Comparison of ENCODE assay signal across 10 mouse cellular contexts in genomic region chr11:78116146-78116410, GRCm38 (mm10). TPM values are rescaled to one million over a fixed set of nuclear protein-coding genes. Genes with fewer than 3 reads are reported as not detected.
DNase-seq lines count a peak whose midpoint lies in the region; ATAC-seq lines count a peak whose summit lies in the region.
"Had no signal": no experiment of that assay in that cellular context is flagged by ENCODE, and none has a peak within 500 bp of the region (broad histone marks: within the 10 kb centered on the region; RNA-seq: fewer than 3 reads in every experiment).

No protein-coding gene starts in this region.

- H3K9ac ChIP-seq in heart, embryonic 16.5 days (ENCODE audit: low read length) = peak overlapping the region; percentile 83
- H3K9ac ChIP-seq in hindbrain, embryonic 15.5 days = peak overlapping the region; percentile 67
- peak overlapping the region; percentile 92 for H3K9ac ChIP-seq in midbrain, embryonic 16.5 days (ENCODE audit: low read depth, low read length)

- peak overlapping the region; percentile 91 for H3K4me2 ChIP-seq in heart, embryonic 16.5 days (ENCODE audit: low read depth, low read length)
- peak overlapping the region; percentile 79 for H3K4me2 ChIP-seq in hindbrain, embryonic 15.5 days
- H3K4me2 ChIP-seq in midbrain, embryonic 16.5 days (ENCODE audit: low read length) = peak overlapping the region; percentile 80

- peaks cover 39% of the 10 kb centered on the region for H3K4me1 ChIP-seq in heart, embryonic 16.5 days (ENCODE audit: control insufficient read depth, insufficient read depth, low read length)
- H3K4me1 ChIP-seq in brown adipose tissue, adult 24 weeks (ENCODE audit: control insufficient read depth, insufficient read depth, insufficient read length, low read length) = peaks cover 13% of the 10 kb centered on the region
- H3K4me1 ChIP-seq in hindbrain, embryonic 15.5 days (replicated peaks) = peaks cover 59% of the 10 kb centered on the region
- H3K4me1 ChIP-seq in midbrain, embryonic 16.5 days (ENCODE audit: control insufficient read depth, insufficient read depth, low read length) = peaks cover 52% of the 10 kb centered on the region

- intact Hi-C loops in heart, postnatal 36 days (cut with DNase I) = no loop called here

- no peak for ATAC-seq in heart, embryonic 16.5 days (replicated peaks; ENCODE audit: extremely low read depth, insufficient read depth, low FRiP score)
- ATAC-seq in hindbrain, embryonic 15.5 days (ENCODE audit: low FRiP score, low read depth) = no peak
- ATAC-seq in midbrain, embryonic 16.5 days = no peak

- DNase-seq in heart, postnatal 36 days = no peak
- no peak for DNase-seq in testis, postnatal 10 days (ENCODE audit: low spot score)
- no peak for DNase-seq in layer of hippocampus, adult 18-20 months (ENCODE audit: low spot score in 2 of 2)
- no peak for DNase-seq in gastrocnemius, adult 18-20 months (ENCODE audit: low spot score)
- DNase-seq: gastrocnemius, postnatal 25 days had no signal

- H3K27ac ChIP-seq in heart, embryonic 16.5 days (ENCODE audit: low read length) = peak overlapping the region; percentile 81
- no peak overlapping the region for H3K27ac ChIP-seq in brown adipose tissue, adult 24 weeks (replicated peaks; ENCODE audit: low read depth, low read length)
- H3K27ac ChIP-seq in hindbrain, embryonic 15.5 days (replicated peaks) = peak overlapping the region; percentile 91
- peak overlapping the region; percentile 90 for H3K27ac ChIP-seq in midbrain, embryonic 16.5 days (ENCODE audit: low read length)

- peak overlapping the region; percentile 89 for H3K4me3 ChIP-seq in heart, embryonic 16.5 days (ENCODE audit: low read length)
- peak overlapping the region; percentile 71; the same call in 1 of the 2 replicates for H3K4me3 ChIP-seq in brown adipose tissue, adult 24 weeks (ENCODE audit: insufficient read depth, low read depth, low read length)
- H3K4me3 ChIP-seq in hindbrain, embryonic 15.5 days = peak overlapping the region; percentile 75
- H3K4me3 ChIP-seq in midbrain, embryonic 16.5 days (ENCODE audit: low read depth, low read length) = peak overlapping the region; percentile 84

- no peaks in the 10 kb centered on the region for H3K36me3 ChIP-seq in heart, embryonic 16.5 days (ENCODE audit: control insufficient read depth, insufficient read depth)
- H3K36me3 ChIP-seq in hindbrain, embryonic 15.5 days = no peaks in the 10 kb centered on the region
- H3K36me3 ChIP-seq in midbrain, embryonic 16.5 days (ENCODE audit: control insufficient read depth, insufficient read depth, low read length) = no peaks in the 10 kb centered on the region

- 21% methylated on average over 5 of the region's 5 CpGs for WGBS in heart, embryonic 16.5 days
- 7% methylated on average over 5 of the region's 5 CpGs for WGBS in hindbrain, embryonic 15.5 days
- 6% methylated on average over 5 of the region's 5 CpGs for WGBS in midbrain, embryonic 16.5 days

- H3K9me3 ChIP-seq in heart, embryonic 16.5 days (replicated peaks; ENCODE audit: control insufficient read depth, low read length) = no peaks in the 10 kb centered on the region
- H3K9me3 ChIP-seq in hindbrain, embryonic 15.5 days = no peaks in the 10 kb centered on the region
- H3K9me3 ChIP-seq in midbrain, embryonic 16.5 days (replicated peaks; ENCODE audit: control insufficient read depth, low read length, poor library complexity, severe bottlenecking) = no peaks in the 10 kb centered on the region

- H3K27me3 ChIP-seq in heart, embryonic 16.5 days (ENCODE audit: control insufficient read depth, insufficient read depth, low read length) = no peaks in the 10 kb centered on the region
- H3K27me3 ChIP-seq in hindbrain, embryonic 15.5 days = no peaks in the 10 kb centered on the region
- H3K27me3 ChIP-seq in midbrain, embryonic 16.5 days (ENCODE audit: control insufficient read depth, insufficient read depth, low read depth, low read length) = no peaks in the 10 kb centered on the region
- H3K27me3 ChIP-seq: Patski had no signal

RNA-seq across cellular contexts. Expression of gene Fam222b, which starts 21.6 kb away (rescaled TPM):
- 14.9 and 15.2 TPM in 2 replicates for polyA plus RNA-seq in heart, embryonic 16.5 days (2015; fragmentation: Nextera tagmentation; extraction: Ambion mirVana)
- 10 to 100 TPM; 11.7 to 12.3 TPM for total RNA-seq in heart, postnatal 36 days (2021)
- polyA plus RNA-seq in brown adipose tissue, adult 24 weeks (2012; ENCODE audit: insufficient read depth, insufficient read length, missing spikeins) = 5.8 and 7.5 TPM in 2 replicates
- polyA plus RNA-seq in hindbrain, embryonic 15.5 days (2015; fragmentation: Nextera tagmentation; extraction: Ambion mirVana) = 24.0 and 33.3 TPM in 2 replicates
- polyA plus RNA-seq in midbrain, embryonic 16.5 days (2015; fragmentation: Nextera tagmentation; extraction: Ambion mirVana) = 27.7 and 28.7 TPM in 2 replicates
- 10 to 100 TPM; 29.7 to 30.5 TPM for total RNA-seq in layer of hippocampus, adult 18-20 months (2021)
- total RNA-seq in gastrocnemius, adult 18-20 months (2021) = 1 to 10 TPM; 8.2 to 9.4 TPM

RNA-seq across cellular contexts. Expression of gene Eral1, which starts 35.9 kb away (rescaled TPM):
- 27.6 TPM in 2 replicates for polyA plus RNA-seq in heart, embryonic 16.5 days (2015; fragmentation: Nextera tagmentation; extraction: Ambion mirVana)
- 10 to 100 TPM; 26.2 to 28.4 TPM for total RNA-seq in heart, postnatal 36 days (2021)
- polyA plus RNA-seq in brown adipose tissue, adult 24 weeks (2012; ENCODE audit: insufficient read depth, insufficient read length, missing spikeins) = 33.8 and 38.9 TPM in 2 replicates
- polyA plus RNA-seq in hindbrain, embryonic 15.5 days (2015; fragmentation: Nextera tagmentation; extraction: Ambion mirVana) = 30.9 and 32.5 TPM in 2 replicates
- polyA plus RNA-seq in midbrain, embryonic 16.5 days (2015; fragmentation: Nextera tagmentation; extraction: Ambion mirVana) = 32.8 and 33.3 TPM in 2 replicates
- total RNA-seq in layer of hippocampus, adult 18-20 months (2021) = 10 to 100 TPM; 19.2 to 19.7 TPM
- 10 to 100 TPM; 20.1 to 22.7 TPM for total RNA-seq in gastrocnemius, adult 18-20 months (2021)

RNA-seq across cellular contexts. Expression of gene Traf4, which starts 49.3 kb away (rescaled TPM):
- polyA plus RNA-seq in heart, embryonic 16.5 days (2015; fragmentation: Nextera tagmentation; extraction: Ambion mirVana) = 37.3 and 39.1 TPM in 2 replicates
- total RNA-seq in heart, postnatal 36 days (2021) = 1 to 10 TPM; 6.1 to 7.0 TPM
- 45.7 and 47.5 TPM in 2 replicates for polyA plus RNA-seq in brown adipose tissue, adult 24 weeks (2012; ENCODE audit: insufficient read depth, insufficient read length, missing spikeins)
- 98.7 and 102 TPM in 2 replicates for polyA plus RNA-seq in hindbrain, embryonic 15.5 days (2015; fragmentation: Nextera tagmentation; extraction: Ambion mirVana)
- 83.8 and 93.2 TPM in 2 replicates for polyA plus RNA-seq in midbrain, embryonic 16.5 days (2015; fragmentation: Nextera tagmentation; extraction: Ambion mirVana)
- total RNA-seq in layer of hippocampus, adult 18-20 months (2021) = 1 to 10 TPM; 8.3 to 9.8 TPM
- total RNA-seq in gastrocnemius, adult 18-20 months (2021) = 1 to 10 TPM; 2.0 to 2.2 TPM
